Mouse (Mus musculus): ENCODE measurements around the gene Lrig1.

GRCm38 (mm10) chr6:94615936-94616335 is 84.0 kb downstream of the Lrig1 start:
- TF ChIP-seq POLR2A (IDR thresholded peaks at IDR 0.05; ENCODE audit: borderline replicate concordance, low read depth, low read length) (no peak), CTCF (IDR thresholded peaks at IDR 0.05; ENCODE audit: low read depth, low read length) (no peak)

All from bone marrow macrophage, adult 2 months (primary cell).